Mouse (Mus musculus): ENCODE results near the gene Ccdc38. TPM values are rescaled to one million over a fixed set of nuclear protein-coding genes. Genes with fewer than 3 reads are reported as not detected.

Ccdc38 gene
- not detected in 2 replicates for polyA plus RNA-seq (2012; rRNA removed)

DNA sequence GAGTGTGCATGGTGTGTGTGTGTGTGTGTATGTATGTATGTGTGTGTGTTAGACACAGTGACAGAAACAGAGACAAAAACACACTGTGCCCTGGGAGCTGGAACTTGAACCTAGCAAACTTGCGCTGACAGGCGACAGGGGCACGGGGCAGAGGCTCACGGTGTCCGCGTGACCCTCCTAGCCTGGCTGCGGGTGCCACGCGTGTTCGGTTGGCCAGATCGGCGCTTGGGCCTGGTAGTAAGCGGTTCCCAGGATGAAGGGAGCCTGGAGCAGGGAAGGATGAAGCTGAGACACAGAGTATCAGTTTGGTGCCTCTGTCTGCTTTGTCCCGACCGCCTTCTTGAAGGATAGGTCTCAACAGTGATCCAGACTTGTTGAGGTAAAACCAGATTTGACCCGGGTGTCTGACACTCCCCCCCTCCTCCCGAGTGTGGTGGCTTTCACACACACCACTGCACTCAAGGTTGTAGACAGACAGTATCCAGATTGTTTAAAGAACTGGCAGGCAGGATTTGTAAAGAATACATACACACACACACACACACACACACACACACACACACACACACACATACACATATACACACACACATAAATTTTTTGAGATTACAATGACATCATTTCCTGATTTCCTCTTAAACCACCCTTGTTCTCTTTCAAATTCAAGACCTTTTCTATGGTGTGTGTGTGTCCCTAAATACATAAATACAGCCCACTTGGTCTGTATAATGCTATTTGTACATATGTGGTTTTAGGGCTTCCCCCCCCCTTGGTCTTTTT, at the start of gene Ccdc38:
Gene Ccdc38 (plus strand): TSS at position 202 of the 780 bp plus-strand sequence.
- DNase-seq (ENCODE audit: low read depth, low spot score): no peak
- WGBS: 61% methylated on average over 17 of the region's 17 CpGs

DNA sequence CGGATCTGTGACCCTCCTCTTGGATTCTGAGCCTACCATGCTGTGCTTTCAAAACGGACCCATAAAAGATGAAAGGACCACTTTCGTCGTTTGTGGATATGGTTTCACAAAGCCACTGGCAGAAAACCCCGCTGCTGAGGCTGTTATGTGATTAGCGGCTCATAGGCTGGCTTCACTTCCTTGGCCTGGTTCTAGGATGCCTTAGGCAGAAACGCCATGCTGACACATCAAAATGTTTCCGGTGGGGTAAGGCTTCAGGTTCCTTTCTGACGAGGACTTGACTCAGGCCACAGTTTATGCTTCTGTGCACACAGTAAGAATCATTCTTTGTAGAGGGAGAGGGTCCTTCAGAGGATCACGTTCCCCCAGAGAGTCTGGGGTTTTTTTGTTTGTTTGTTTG, 39.6 kb upstream of the Ccdc38 start:
- WGBS: 65% methylated on average over 10 of the region's 10 CpGs

DNA sequence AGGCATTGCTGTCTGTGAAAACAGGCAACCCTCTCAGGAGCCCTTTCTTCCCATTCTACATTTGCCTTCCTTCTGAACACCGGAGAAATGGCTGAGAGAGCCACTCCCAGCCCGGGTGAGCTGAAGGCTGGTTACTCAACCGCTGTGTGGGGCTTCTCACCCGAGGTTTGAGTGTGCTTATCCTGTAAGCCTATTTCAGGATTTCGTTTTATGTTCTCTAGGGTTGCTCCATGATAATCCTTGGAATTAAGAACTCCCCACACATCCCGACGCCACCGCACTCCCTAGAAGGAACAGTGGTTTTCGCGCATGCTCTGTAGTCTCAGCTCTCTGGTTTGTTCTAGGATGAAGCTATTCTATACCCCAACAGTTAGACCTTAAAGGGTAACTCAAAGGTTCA, 39.1 kb upstream of the Ccdc38 start:
- DNase-seq (ENCODE audit: low read depth, low spot score): no peak
- 79% methylated on average over 10 of the region's 10 CpGs for WGBS

More for the DNA sequence above, 39.6 kb upstream of the Ccdc38 start:
- DNase-seq (ENCODE audit: low read depth, low spot score): no peak

DNA sequence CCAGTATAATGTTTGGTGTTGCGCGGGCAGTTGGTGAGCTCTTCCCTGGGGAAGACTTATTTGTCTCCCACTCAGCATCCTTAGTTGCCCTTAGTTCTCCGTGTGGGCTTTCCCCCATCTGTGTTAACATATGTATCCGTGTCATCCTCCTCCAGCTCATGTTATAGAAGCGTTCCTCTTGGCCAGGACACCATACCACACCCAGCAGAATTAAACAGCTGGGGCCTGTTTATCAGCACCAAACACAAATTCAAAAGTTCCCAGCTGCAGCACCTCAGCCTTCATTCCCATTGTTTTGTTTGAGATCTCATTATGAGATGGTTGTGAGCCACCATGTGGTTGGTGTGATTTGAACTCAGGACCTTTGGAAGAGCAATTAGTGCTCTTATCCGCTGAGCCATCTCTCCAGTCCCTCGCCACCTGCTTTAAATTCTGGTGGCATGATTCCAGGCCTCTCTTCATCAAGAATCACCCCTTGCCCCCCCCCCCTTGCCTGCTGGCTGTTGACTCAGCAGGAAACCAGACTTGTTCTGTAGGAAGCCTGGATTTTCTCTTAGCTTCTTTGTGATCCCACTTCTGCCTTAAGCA, 32.0 kb upstream of the Ccdc38 start:
- 57% methylated on average over 7 of the region's 7 CpGs for WGBS

DNA sequence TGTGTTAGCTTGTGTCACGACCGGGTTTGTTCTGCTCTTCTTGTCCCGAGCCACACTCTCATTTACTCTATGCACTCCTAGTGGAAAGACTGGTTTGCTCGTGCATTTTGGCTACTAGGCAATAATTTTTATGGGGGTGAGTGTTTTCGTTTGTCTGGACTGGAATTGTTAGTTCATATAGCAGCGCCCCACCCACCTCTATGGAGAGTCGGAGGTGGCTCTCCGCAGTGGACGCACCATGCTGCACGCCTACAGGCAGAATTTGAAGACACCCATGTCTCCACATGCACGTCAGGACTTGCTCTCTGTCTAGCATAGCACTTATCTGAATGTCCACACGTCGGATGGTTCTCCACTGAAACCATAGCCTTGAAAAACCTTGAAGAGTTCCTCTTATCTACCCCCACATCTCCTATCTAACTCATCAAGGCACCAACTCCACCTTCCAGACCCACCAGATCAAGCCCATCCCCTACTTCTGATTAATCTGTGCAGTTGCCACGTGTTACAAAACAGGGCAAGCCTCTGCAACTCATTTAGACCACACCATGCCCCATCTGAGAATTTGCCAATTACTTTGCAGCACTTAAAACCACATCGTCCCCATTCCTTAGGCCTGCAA, 30.8 kb upstream of the Ccdc38 start:
- DNase-seq (ENCODE audit: low read depth, low spot score): no peak
- 37% methylated on average over 15 of the region's 15 CpGs for WGBS

More for the DNA sequence above, 32.0 kb upstream of the Ccdc38 start:
- no peak for DNase-seq (ENCODE audit: low read depth, low spot score)

DNA sequence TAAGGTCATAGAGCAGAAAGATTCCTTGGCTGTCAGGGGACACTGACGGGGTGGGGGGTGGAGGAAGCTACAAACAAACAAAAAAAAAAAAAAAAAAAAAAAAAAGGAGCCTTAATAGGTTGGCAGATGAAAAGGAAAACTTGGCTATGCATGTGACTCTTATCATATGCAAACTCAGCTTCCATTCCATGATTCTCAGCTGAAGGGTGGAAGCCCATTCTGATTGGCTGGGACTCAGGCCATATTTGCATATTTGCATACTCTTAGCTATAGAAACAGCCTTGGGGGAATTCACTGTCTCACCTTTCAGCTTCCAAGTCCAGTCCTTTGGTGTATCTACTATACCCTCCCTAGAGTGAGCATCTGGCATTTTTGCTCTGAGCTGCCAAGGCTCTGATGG, 25.0 kb upstream of the Ccdc38 start:
- DNase-seq (ENCODE audit: low read depth, low spot score): no peak
- WGBS: 14% methylated on average over 1 of the region's 1 CpGs

DNA sequence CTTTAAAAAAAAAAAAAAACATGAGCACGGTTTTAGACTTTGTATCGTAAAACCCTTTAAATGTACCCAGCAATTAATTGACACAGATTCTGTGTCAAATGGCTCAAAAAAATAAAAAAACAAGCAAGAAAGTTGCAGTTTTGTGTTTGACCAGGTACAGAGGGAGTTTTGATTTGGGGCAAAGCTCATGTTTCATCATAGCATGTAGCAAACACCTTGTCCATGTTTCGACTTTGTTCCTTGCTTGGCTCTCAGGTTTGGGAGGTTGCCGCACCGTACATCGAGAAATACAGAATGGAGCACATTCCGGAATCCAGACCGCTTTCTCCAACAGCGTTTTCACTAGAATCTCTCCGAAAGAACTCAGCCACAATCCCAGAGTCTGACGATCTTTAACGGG, 24.5 kb upstream of the Ccdc38 start:
- no peak for DNase-seq (ENCODE audit: low read depth, low spot score)
- 49% methylated on average over 12 of the region's 12 CpGs for WGBS

DNA sequence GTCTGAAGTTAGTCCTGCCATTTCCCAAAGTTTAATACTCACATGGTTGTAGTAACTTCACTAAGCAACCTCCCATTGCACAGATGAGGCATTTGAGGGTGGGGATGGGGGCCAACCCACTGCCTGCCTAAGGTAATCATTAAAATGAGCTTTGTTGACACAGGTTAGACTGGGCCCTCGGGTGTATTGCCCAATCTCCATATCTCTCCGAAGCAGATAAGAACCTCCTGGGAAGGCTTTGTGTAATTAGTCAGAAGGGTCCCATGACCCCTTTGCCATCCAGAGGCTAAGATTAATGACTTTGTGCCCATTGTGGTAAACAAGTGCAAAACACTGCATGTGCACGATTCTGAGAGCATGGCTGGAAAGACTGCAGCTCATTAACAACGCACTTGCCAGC, 22.7 kb upstream of the Ccdc38 start:
- DNase-seq (ENCODE audit: low read depth, low spot score): no peak
- WGBS: 23% methylated on average over 4 of the region's 4 CpGs

DNA sequence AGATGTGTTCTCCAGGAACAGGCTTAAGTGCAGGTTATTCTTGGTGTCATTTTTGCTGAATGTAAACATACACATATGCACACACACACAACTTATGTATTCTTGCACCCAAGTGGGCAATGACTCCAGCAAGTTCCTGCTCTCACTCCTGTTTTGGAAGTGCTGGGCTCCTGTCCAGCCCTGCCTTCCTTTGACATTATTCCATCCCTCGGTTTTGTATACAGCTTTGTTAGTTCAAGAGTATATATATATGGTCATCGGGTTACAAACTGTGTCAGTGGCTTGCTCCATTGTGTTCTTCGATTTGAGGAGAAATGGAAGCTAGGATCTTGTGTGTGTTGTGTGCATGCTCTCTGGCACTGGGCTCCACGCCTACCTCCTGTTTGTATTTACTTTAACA, 22.2 kb upstream of the Ccdc38 start:
- no peak for DNase-seq (ENCODE audit: low read depth, low spot score)
- WGBS: 39% methylated on average over 4 of the region's 4 CpGs

DNA sequence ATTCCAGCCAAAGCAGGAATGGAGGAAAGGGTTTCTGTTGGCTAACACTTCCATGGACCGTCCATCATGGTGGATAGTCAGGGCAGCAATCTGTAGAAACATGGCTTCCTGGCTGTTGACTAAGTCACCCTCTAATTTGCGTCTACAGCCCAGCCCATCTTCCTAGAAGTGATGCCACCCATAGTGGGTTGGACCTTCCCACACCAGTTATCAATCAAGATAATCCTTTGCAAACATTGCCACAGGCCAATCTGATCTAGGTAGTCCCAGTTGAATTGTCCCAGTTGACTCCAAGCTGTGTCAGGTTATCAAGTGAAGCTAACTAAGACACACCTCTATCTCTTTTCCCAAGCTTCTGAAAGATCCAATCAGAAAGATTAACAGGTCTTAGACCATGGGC, 21.8 kb upstream of the Ccdc38 start:
- no peak for DNase-seq (ENCODE audit: low read depth, low spot score)
- 83% methylated on average over 2 of the region's 2 CpGs for WGBS

DNA sequence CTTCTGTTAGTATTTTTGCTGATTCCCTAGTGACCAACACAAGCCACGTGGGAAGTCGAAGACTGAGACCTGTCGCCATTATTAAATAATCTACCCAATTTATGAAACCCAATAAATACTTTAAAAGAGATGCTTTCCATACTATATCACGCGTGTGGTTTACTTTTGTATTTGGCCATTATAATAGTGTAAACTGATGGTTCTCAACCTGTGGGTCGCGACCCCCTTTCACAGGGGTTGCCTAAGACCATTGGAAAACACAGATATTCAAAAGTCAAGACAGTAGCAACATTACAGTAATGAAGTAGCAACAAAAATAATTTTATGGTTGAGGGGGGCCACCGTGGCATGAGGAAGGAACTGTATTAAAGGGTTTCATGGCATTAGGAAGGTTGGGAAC, 21.3 kb upstream of the Ccdc38 start:
- DNase-seq (ENCODE audit: low read depth, low spot score): no peak
- 93% methylated on average over 8 of the region's 8 CpGs for WGBS

DNA sequence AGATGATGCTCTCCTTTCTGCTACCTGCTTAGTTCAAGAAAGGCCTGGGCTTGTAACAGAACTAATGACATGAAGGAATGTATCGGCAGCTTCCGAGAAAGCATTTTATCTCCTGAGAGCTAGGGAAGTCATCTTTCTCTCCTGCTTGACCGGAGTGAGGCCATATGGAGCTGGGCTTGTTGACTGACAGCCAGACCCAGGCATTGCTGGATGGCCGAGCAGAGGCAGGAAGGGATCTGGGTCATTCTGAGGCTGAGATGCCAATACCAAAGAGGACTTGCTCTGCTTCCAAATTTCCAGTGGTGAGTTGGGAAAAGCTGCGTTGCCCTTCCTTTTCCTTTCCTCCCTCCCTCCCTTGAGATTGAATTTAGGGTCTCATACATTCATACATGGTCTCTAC, 20.7 kb upstream of the Ccdc38 start:
- 90% methylated on average over 5 of the region's 5 CpGs for WGBS
- no peak for DNase-seq (ENCODE audit: low read depth, low spot score)

DNA sequence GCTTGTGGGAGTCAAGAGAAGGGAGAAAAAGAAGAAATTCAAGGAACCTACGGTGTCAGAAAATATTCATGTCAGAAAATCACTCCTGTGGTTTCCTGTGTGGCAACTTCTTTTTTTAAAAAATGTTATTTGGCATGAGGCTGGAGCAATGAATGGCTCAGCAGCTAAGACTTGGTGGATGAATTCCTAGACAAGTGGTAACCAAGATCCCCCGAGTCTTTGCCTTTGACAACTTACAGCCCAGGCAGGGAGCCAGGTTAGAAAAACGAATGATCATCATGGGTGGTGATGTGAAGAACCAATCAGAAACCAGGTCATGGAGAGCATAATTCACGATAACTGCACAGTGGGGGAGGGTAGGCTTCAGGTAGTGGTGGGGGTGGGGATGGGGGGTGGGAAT, 19.4 kb upstream of the Ccdc38 start:
- DNase-seq (ENCODE audit: low read depth, low spot score): no peak
- 55% methylated on average over 4 of the region's 4 CpGs for WGBS

DNA sequence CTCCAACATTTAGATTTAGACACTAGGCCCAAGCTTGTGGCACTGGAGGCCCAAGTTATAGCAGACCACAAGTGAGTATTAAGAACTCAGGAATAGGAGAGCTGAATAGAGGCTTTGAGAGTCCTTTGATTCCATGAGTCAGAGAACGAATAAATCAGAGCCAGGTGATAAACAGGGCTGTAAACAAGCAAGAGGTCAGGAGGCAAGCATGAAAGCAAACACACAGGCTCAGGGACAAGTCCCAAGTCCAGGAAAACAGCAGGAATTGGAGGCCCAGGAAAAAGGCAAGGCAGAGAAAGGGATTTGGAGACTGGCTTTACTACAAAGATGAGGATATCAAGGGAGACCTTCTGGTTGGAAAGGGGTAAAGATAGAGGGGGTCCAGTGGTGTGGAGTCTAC, 15.1 kb upstream of the Ccdc38 start:
- whole genome bisulfite sequencing: 33% methylated on average over 1 of the region's 1 CpGs
- no peak for DNase-seq (ENCODE audit: low read depth, low spot score)

DNA sequence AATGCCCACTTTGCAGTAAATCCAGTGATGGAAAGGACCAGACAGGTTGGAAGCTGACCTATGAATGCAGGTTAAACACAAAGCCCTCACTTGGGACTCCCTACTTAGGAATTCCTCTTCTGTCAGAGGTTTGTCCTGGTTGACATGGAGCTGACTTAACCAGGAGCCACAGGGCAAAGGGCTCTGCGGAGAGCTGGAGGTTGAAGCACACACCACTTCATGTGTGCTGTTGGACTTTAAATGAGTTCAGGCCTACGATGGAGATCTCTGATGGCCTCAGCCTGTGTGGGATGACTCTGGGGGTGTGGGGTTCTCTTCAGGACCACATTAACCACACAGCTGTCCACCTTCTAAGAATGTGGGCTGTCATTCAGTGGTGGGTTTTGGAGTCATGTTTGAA, 2.1 kb upstream of the Ccdc38 start:
- 84% methylated on average over 2 of the region's 2 CpGs for WGBS
- DNase-seq (ENCODE audit: low read depth, low spot score): no peak

DNA sequence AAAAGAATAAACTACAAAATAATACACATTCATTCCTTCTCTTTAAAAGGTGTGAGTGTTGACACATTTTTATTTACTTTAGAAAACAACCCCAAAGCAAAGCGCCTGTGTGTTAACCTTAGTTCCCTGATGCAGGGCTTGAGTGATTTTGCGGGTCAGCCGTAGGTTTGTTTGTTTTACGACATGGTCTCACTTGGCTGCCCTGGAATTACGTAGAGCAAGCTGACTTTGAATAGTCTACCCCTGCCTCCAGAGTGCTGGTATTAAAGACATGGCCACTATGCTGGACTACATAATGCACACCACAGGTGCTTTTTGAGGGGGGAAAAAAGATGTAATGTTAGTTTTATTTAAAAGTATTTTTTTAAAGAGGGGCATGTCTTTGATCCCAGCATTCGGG, 1.6 kb upstream of the Ccdc38 start:
- WGBS: 65% methylated on average over 6 of the region's 6 CpGs
- DNase-seq (ENCODE audit: low read depth, low spot score): no peak

DNA sequence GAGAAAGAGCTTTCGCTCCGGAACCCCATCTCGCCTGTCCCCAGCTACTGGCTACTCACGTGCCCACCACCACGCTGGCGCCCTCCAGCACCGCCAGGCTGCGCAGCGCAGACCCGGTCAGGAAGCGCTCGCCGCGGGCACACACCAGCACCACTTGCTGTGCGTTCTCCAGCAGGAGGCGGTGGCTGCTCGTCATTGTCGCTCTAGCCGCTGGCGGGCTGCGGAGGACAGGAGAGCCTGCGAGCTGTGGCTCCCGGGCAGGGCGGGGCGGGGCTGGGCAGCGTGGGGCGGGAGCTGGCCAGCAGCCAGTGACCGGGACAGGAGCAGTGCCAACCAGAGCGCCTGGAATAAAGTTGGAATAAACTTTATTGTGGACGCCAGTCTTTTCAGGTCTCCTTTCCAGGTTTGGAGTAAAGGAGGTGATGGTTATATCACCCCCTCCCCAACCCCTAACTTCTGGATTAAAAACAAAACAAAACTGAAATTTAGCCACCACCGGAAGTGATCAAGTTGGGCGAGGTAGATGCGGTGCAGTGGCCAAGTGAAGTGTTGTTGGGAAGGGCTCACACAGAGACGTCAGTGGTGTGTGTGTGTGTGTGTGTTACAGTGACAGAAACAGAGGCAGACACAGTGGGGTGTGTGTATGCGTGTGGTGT, 529 bp upstream of the Ccdc38 start, which contains the start of gene Amdhd1:
Gene Amdhd1 (minus strand): TSS at position 259 of the 656 bp plus-strand sequence.
- 1% methylated on average over 35 of the region's 35 CpGs for WGBS
- DNase-seq (ENCODE audit: low read depth, low spot score): peak; percentile 50

DNA sequence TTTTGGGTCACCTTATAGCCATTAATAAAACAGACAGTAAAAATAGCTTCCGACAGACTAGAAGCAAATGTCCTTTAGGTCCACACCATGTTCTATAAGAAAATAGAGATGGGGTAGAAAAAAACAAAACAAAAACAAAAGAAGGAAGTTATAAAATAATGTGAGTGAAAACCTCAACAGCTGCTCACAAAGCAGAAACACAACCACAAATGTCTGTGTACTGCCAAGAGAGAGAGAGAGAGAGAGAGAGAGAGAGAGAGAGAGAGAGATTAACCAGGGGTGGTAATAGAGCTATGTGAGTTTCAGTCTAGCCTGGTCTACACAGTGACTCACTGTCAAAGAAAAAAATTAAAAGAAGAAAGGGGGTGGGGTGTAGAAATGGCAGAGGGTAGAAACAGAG, 1.2 kb downstream of the Ccdc38 start:
- WGBS: 90% methylated on average over 1 of the region's 1 CpGs
- DNase-seq (ENCODE audit: low read depth, low spot score): no peak

DNA sequence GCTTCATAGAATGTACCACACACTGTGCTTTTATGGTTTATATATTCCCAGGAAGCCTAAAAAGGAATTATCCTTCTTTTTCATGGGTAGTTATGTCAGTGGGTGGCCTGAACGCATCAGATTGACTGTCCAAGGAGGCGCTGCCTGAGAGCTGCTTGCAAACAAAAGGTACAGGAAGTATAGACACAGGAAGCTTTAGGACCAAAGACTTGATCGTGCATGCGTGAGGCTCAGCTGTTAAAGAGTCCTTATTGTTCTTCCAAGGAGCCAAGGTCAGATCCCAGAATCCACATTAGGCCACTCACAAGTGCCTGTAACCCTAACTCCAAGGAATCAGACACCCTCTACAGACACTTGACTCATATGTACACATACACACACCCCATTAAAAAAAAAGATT, 1.9 kb downstream of the Ccdc38 start:
- no peak for DNase-seq (ENCODE audit: low read depth, low spot score)
- WGBS: 60% methylated on average over 4 of the region's 4 CpGs

DNA sequence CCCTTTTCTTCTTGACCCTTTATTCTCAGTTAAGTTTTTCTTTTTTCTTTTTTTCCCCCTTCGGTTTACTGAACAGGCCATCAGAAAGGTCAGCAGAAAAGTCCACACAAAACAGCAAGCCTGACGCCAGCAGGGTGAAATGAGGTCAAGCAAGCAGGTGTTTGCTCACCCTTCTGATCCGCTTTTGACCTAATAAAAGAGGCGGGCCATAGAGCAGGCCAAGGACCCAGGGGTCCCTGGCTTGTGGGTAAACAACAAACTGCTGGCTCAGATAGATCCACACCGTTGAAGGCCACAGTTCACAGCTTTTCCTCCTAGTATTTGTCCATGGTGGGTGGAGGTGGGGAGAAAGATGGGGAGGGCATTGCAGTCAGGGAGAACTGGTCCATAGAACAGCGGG, 2.7 kb downstream of the Ccdc38 start:
- WGBS: 48% methylated on average over 6 of the region's 6 CpGs
- DNase-seq (ENCODE audit: low read depth, low spot score): no peak

Measured in large intestine, adult 2 months (tissue).